Mouse (Mus musculus): ENCODE measurements around the gene Jmjd8.
"Not testable (repeated sequence)": the region's sequence is repeated elsewhere in the genome, so short reads cannot be mapped to it uniquely, and the experiment has no call there.

The Jmjd8 gene

GRCm38 (mm10) chr17:25828712-25829557 lies at the start of gene Jmjd8:
TSS of gene Jmjd8 (plus strand) at chr17:25828867.
- no peak for DNase-seq (ENCODE audit: low spot score)

DNA sequence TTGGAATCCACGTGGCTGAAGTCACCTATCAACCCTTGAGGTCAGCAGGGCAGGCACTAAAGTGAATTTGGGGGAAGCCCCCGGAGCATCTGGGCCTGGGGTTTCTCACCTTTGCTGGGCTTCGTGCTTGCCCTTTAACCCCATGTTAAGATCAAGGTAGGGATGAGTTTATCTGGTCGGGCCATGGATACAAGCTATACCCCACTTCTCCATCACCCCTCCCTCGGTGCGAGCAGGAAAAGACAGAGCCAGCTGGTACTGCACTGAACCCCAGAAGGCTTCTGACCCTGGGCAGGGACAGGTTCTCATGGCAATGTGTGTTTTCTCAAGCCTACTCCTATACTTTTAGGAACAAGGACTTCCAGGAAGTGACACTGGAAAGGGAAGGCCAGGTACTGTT lies 47.3 kb upstream of the Jmjd8 start:
- DNase-seq (ENCODE audit: low spot score) = no peak

DNA sequence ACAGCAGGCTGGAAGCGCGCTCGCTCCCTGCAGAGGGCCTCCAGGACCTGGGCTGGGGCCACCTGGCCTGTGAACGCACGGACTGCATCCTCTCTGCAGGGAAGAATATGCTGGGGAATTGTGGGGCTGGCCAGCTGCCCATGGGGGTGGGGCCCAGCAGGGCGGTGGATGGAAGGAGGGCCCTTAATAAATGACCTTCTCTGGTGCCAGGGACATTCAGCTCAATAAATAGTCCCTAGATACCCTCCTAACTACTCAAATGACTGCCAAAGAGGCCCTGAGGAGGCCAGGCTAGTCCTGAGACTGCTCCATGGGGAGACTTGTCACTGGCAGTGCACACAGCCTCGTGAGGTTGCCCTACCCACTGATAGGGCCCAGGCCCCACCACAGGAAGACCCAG lies 45.6 kb upstream of the Jmjd8 start:
- DNase-seq (ENCODE audit: low spot score) = peak; percentile 89

DNA sequence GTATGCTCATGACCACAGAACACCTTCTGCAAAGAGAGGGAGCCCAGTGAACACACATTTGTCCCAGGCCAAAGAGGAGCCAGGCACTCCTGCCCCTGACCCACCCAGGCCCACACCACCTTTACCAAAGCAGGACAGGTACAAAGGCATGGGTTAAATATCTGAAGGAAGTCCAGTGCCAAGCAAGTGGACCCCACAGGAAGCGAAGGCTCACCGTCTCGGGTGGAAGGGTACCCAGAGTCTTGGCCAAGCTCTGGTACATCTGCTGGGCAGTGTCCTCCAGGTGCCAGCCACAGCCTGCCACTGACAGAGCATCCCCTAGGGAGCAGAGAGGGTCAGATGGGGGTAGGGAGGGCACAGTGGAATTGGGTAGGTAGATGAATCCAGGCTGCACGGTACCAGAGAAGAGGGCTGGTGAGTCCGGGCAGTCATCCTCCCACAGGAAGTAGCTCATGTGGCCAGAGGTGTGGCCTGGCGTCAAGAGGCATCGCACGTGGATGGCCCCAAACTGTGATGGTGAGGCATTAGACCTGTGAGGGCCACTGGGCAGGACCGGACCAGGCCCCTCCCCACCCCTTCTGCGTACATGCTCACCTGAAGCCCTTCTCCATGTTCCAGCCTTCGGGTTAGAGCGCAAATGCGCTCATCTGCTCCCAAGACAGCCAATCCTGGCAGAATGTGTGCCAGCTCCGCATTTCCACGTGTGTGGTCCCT lies 44.6 kb upstream of the Jmjd8 start:
- DNase-seq (ENCODE audit: low spot score) = no peak

DNA sequence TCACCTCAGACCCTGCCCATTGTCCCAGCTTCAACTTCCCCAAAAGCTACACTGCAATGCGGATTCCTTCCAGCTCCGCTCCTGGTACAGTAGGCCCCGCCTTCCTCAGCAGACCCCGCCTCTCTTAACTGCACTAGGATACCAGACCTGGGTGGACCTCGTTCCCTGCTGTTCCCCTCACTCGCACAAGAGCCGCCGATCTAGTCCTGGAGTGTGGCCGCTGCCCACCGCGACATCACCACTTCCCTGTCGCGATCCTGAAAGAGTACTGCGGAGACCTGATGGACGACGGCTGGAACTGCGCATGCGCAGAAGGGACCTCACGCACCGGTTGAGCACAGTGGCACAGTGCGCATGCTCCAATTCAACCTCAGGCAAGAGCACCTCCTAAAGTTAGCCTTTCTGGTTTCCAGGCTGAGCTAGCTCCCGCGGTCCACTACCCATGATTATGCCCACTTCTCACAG lies 43.4 kb upstream of the Jmjd8 start, which contains the start of gene Haghl:
Haghl (minus strand) TSS at position 393 of the 465 bp plus-strand sequence.
- DNase-seq (ENCODE audit: low spot score) = peak; percentile 97

- no peak for DNase-seq (ENCODE audit: low spot score)
These were observed 42.4 kb upstream of the Jmjd8 start, which contains the start of gene Ccdc78 for GRCm38 (mm10) chr17:25786280-25786679. TSS of gene Ccdc78 (plus strand) at chr17:25786580.

- DNase-seq (ENCODE audit: low spot score) = no peak
These were observed 41.7 kb upstream of the Jmjd8 start for GRCm38 (mm10) chr17:25786781-25787504.

- peak; percentile 76 for DNase-seq (ENCODE audit: low spot score)
These were observed 37.3 kb upstream of the Jmjd8 start for GRCm38 (mm10) chr17:25791320-25791842.

GRCm38 (mm10) chr17:25791843-25792527 lies 36.7 kb upstream of the Jmjd8 start:
- DNase-seq (ENCODE audit: low spot score) = peak; percentile 91

DNA sequence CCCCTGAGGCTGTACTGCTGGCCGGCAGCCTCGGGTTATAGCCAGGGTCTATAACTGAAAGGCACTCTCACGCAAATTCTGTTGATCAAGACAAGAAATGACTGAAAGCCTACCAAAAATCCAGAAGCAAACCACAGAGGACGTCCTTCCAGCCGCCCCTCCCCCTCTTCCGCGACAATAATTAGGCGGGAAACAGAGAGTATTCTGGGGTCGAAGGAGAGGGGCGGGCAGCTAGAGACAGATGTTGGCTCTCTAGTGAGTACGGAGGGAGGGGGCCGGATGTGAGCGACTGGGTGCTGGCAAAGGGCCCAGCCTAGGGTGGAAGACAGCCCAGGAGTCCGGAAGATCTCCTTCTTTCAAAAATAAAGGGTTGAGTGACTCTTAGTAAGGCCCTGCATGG lies 36.1 kb upstream of the Jmjd8 start, which contains the start of gene Fam173a:
Fam173a (minus strand) TSS at position 287 of the 400 bp plus-strand sequence.
- DNase-seq (ENCODE audit: low spot score) = peak; percentile 85

DNA sequence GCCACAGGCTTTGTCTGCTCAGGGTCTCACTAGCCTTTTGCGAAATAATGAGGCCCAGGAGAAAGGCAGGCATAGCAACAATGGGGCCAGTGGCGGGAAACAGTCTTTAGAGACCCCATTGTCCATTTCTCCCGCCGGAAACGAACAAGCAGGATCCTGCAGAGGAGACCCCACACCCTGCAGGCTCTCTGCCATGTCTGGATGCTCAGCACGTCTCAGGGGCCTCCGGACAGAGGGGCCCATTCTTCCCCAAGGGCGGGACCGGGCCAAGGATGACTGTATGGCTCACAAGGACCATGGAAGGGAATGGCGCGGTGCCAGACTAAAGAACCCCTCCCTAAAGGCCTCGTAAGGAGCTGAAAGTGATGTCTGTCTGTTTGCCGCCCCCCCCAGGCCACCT lies 34.5 kb upstream of the Jmjd8 start:
- no peak for DNase-seq (ENCODE audit: low spot score)

- no peak for DNase-seq (ENCODE audit: low spot score)
These were observed 33.7 kb upstream of the Jmjd8 start for GRCm38 (mm10) chr17:25794998-25795397.

GRCm38 (mm10) chr17:25795609-25796092 lies 33.0 kb upstream of the Jmjd8 start, which contains the start of gene AC134908.4:
TSS of gene AC134908.4 (minus strand) at chr17:25795659.
- DNase-seq (ENCODE audit: low spot score) = peak; percentile 94

DNA sequence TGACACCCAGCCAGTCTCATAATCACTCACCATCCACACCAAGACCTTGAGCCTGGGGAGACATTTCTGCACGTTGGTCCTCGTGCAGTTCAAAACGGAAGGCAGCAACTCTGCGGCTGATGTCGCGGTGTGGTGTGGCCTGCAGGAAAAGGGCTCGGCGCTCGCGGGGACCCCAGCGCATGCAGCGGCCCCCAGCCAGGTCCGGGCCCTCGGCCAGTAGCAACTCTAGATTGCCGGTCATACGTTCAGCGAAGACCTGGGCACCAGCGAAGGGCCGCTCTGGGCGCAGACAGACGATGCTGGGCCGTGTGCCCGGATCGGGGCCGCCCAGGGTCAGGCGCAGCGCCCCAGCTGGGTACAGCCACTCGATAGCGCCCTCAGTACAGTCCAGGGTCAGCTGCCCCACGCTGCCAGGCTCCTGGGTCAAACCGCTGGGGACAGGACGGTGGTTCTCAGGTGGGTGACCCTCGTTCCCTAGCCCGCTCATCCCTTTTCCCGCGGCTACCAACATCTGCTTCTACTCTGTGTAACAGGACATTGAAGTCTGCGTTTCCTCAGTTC lies 32.4 kb upstream of the Jmjd8 start:
- DNase-seq (ENCODE audit: low spot score) = peak; percentile 51

DNA sequence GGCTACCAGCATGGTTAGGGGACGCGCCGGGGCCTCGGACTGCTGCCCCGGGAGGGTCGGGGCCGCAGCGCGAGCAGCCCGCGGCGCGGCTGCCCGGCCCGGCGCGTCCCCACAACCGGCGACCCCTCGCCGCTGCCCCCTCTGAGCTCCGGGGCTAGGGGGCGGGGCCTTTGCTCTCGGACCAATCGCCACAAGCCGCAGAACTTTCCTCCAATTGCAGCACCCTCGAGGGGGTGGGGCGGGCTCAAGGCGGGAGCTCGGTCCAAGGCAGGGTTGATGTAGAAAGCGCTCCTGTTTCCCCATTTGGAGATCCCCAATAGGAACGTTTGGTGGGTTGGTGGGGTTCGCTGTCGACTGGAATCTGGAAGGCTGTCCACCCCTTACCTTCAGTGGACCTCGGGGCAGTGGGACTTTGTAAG lies 31.7 kb upstream of the Jmjd8 start, which contains the start of gene Metrn:
Metrn (minus strand) TSS at position 186 of the 419 bp plus-strand sequence.
- peak; percentile 88 for DNase-seq (ENCODE audit: low spot score)

DNA sequence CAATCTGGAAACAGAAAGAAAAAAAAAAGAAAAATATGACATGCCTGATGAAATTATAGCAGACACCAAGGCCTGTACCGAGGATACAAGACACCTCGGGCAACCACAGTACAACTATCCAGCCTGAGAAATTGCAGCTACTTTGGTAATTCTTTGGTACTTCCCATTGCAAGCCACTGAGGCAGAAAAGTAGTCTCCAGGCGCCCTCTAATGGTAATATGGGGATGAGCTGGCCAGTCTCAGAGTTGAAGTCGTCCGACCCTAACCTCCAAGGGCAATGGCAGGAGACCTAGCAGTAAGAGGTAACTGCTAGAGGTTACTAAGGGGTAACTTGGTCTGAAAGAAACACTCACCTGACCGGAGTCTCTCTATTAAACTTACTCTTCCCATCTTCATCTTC lies 27.6 kb upstream of the Jmjd8 start:
- peak; percentile 91 for DNase-seq (ENCODE audit: low spot score)

DNA sequence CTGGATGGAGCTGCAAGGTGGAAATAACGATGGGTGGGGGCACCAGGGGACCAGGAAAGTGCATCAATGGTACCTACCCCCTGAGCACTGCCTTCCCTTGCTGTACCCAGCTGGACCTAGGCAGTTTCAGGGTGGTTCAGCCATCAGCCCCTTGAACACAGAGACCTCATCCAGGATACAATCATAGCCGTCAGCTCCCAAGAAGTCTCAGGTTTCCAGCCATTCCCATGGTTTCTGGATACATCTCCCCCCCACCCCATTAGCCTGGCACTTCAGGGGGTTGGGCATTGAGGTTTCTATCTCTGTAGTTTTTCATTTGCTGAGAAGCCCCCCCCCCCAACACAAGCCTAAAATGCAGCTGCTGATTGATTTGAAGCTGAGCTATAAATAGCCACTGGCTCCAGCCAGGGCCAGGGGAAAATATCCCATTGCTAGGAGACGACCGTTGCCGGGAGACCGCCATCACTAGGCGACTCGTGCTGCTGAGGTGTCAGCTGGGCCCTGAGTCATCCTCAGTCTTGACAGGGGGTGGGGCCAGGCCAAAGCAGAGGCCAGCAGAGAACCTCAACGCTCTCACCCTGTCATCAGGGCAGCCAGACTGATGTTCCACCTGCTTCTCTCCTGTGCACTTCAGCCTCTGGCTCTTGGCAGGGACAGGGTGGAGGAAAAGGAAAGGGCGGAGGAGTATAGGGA lies 25.7 kb upstream of the Jmjd8 start:
- peak; percentile 96 for DNase-seq (ENCODE audit: low spot score)

- peak; percentile 57 for DNase-seq (ENCODE audit: low spot score)
These were observed 22.2 kb upstream of the Jmjd8 start for GRCm38 (mm10) chr17:25806507-25806906.

- not testable (repeated sequence) for DNase-seq (ENCODE audit: low spot score)
These were observed 21.2 kb upstream of the Jmjd8 start for GRCm38 (mm10) chr17:25807452-25807851.

- peak; percentile 54 for DNase-seq (ENCODE audit: low spot score)
These were observed 20.6 kb upstream of the Jmjd8 start for GRCm38 (mm10) chr17:25808028-25808427.

Data from MN1 (cell line).